In genomic region chr4:62888736-62889135, GRCm38 (mm10) we compare ENCODE assay signal across 27 mouse cellular contexts.
DNase-seq lines count a peak whose midpoint lies in the region; ATAC-seq and TF ChIP-seq lines count a peak whose summit lies in the region.
"Had no signal": no experiment of that assay in that cellular context is flagged by ENCODE, and none has a peak within 500 bp of the region (broad histone marks: within the 10 kb centered on the region; RNA-seq: fewer than 3 reads in every experiment).

No protein-coding gene starts in this region.

- H3K9me3 ChIP-seq in stomach, postnatal 0 days (ENCODE audit: control insufficient read depth, low read length) = no peaks in the 10 kb centered on the region
- H3K9me3 ChIP-seq: embryonic facial prominence, embryonic 10.5 days; embryonic facial prominence, embryonic 13.5 days; forebrain, embryonic 12.5 days; forebrain, embryonic 15.5 days; heart, embryonic 12.5 days; heart, embryonic 15.5 days; hindbrain, embryonic 15.5 days had no signal

- no peak overlapping the region for H3K27ac ChIP-seq in stomach, postnatal 0 days (replicated peaks)
- H3K27ac ChIP-seq: embryonic facial prominence, embryonic 10.5 days; embryonic facial prominence, embryonic 13.5 days; forebrain, embryonic 12.5 days; forebrain, embryonic 15.5 days; heart, embryonic 15.5 days; hindbrain, embryonic 15.5 days had no signal

- no peak overlapping the region for H3K9ac ChIP-seq in stomach, postnatal 0 days (ENCODE audit: low read length)
- H3K9ac ChIP-seq: embryonic facial prominence, embryonic 13.5 days; forebrain, embryonic 12.5 days; forebrain, embryonic 15.5 days; heart, embryonic 12.5 days; heart, embryonic 15.5 days; hindbrain, embryonic 15.5 days had no signal

- H3K36me3 ChIP-seq in stomach, postnatal 0 days (ENCODE audit: control insufficient read depth, insufficient read depth, low read length) = no peaks in the 10 kb centered on the region
- H3K36me3 ChIP-seq: embryonic facial prominence, embryonic 10.5 days; embryonic facial prominence, embryonic 13.5 days; forebrain, embryonic 12.5 days; forebrain, embryonic 15.5 days; G1E; heart, embryonic 12.5 days; heart, embryonic 15.5 days; hindbrain, embryonic 15.5 days had no signal

- H3K4me1 ChIP-seq in stomach, postnatal 0 days (replicated peaks; ENCODE audit: control insufficient read depth, insufficient read depth) = no peaks in the 10 kb centered on the region
- H3K4me1 ChIP-seq: forebrain, embryonic 15.5 days; heart, embryonic 12.5 days; heart, embryonic 15.5 days had no signal

- 80% methylated on average over 7 of the region's 7 CpGs for WGBS in stomach, postnatal 0 days

- no peak for ATAC-seq in stomach, postnatal 0 days (ENCODE audit: low FRiP score, low TSS enrichment)
- ATAC-seq: forebrain, embryonic 15.5 days; Patski had no signal

- H3K4me3 ChIP-seq in stomach, postnatal 0 days (ENCODE audit: low read depth, low read length) = no peak overlapping the region
- H3K4me3 ChIP-seq: embryonic facial prominence, embryonic 10.5 days; embryonic facial prominence, embryonic 13.5 days; erythroblast, embryonic 14.5 days; forebrain, embryonic 12.5 days; forebrain, embryonic 15.5 days; heart, embryonic 12.5 days; heart, embryonic 15.5 days; hindbrain, embryonic 15.5 days had no signal

- DNase-seq in ovary, adult 18-20 months (ENCODE audit: low spot score) = peak; percentile 71
- no peak for DNase-seq in ovary, postnatal 14 days (ENCODE audit: low spot score)
- peak; percentile 81 for DNase-seq in adrenal gland, adult 2 months
- peak; percentile 37 for DNase-seq in adrenal gland, postnatal 10 days
- peak; percentile 72 to 76 for DNase-seq in adrenal gland, postnatal 36 days
- no peak for DNase-seq in heart, postnatal 4 days
- DNase-seq in stomach, postnatal 0 days (ENCODE audit: low spot score) = no peak
- DNase-seq: B cell, adult 2 months; cerebellum, adult 11-12 months; cerebellum, adult 8-10 months; cerebellum, postnatal 10 days; cerebellum, postnatal 36 days; embryo, embryonic 11 days; gastrocnemius, postnatal 25 days; heart, adult 18-20 months; heart, postnatal 10 days; heart, postnatal 36 days had no signal

- H3K27me3 ChIP-seq in stomach, postnatal 0 days (ENCODE audit: control insufficient read depth, insufficient read depth, low read length) = no peaks in the 10 kb centered on the region
- H3K27me3 ChIP-seq: embryonic facial prominence, embryonic 13.5 days; hindbrain, embryonic 15.5 days; Patski had no signal

- H3K4me2 ChIP-seq in stomach, postnatal 0 days (replicated peaks; ENCODE audit: low read depth) = no peak overlapping the region
- H3K4me2 ChIP-seq: embryonic facial prominence, embryonic 13.5 days; forebrain, embryonic 12.5 days; forebrain, embryonic 15.5 days; heart, embryonic 12.5 days; heart, embryonic 15.5 days; hindbrain, embryonic 15.5 days had no signal

- no peak for TF ChIP-seq CTCF in stomach, postnatal 0 days (IDR thresholded peaks at IDR 0.05; ENCODE audit: low read depth)

- no peak for TF ChIP-seq EP300 in stomach, postnatal 0 days (optimal IDR thresholded peaks at IDR 0.05)

Comparison
In these comparisons a context has a peak if more than half of its experiments do, and no peak if none do; other contexts are left out.
1. DNase-seq: peak in ovary, adult 18-20 months (single experiment), adrenal gland, adult 2 months (single experiment), adrenal gland, postnatal 10 days (single experiment) and adrenal gland, postnatal 36 days (2 of 2); none in ovary, postnatal 14 days (single experiment), heart, postnatal 4 days (single experiment) and stomach, postnatal 0 days (single experiment).